Mouse (Mus musculus) left cerebral cortex, postnatal 25 days (tissue): ENCODE results near the gene Cnn3. TPM values are rescaled to one million over a fixed set of nuclear protein-coding genes. Genes with fewer than 3 reads are reported as not detected.
A peak's percentile ranks its signal among the peaks of the same experiment; 100 is the strongest.

ENCODE experiments used
- DNase-seq, 2 experiments: peaks; one replicate each; pipeline ENCODE4 v3.0.0; 2022; ENCODE audit warnings: low spot score in 2 of 2, mixed read lengths in 1 of 2
- intact Hi-C: fragments of 180-260 bp; cut with DNase I; formaldehyde crosslinking; loops from one replicate; pipeline ENCODE4 v1.15.1; 2025
- total RNA-seq, 2 experiments: library from RNA; stranded (reverse); gene quantifications; 2 replicates each; pipeline ENCODE4 v1.2.3; 2021

Cnn3 gene
- total RNA-seq, 2 experiments from 2014 or later, result 66.1 to 66.7 TPM

GRCm38 (mm10) chr3:121417379-121418250 lies 8.7 kb upstream of the Cnn3 start:
- intact Hi-C loops, result no loop called here
- no peak for DNase-seq

DNA sequence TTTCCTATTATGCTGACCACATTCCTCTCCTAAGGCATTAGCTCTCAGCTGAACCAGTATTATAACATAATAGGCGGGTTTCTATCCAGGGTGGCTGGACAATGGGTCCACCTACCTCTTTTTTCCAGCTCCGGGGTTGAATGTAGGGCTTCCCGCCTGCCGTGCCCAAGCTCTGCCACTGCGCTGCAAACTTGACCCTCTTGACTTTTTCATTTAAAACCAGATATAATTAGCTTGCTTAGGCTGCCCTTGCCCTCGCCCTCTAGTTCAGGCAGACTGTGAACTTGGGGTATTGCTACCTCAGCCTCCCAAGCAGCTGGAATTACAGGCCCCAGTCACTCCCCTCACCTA lies 8.1 kb upstream of the Cnn3 start:
- intact Hi-C loops, result no loop called here
- no peak for DNase-seq

- intact Hi-C loops, result no loop called here
- DNase-seq, result no peak
Observed at GRCm38 (mm10) chr3:121418850-121419435, 7.4 kb upstream of the Cnn3 start.

GRCm38 (mm10) chr3:121422405-121422804 lies 3.9 kb upstream of the Cnn3 start:
- intact Hi-C loops, result no loop called here
- DNase-seq, result no peak

- intact Hi-C loops, result loop anchor here (2.0 to 5.0 kb wide), 3 partner anchors 70 to 116 kb away; no protein-coding TSS in a partner anchor
- DNase-seq, result peak; percentile 58 to 61
Observed at GRCm38 (mm10) chr3:121426621-121427519, 573 bp downstream of the Cnn3 start.

DNA sequence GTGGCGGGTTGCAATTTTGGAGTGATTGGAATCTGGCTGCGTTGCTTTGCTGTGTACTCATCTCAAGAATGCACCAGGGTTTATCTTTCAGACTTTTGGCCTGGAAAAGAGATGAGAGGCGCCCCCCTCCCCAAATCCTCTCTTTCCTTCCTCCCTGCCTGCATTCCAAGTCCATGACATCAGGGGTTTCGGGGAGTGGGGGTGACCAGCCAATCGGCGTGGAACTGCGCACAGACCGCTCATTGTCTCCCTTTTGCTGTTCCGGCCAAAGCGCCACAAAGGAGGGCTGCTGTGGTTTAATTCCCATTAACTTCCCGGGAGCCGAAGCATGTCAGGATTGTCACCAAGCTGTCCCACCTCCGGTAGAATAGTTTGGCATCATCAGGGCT lies 1.2 kb downstream of the Cnn3 start:
- DNase-seq, result peak; percentile 40 to 49
- intact Hi-C loops, result loop anchor here (2.0 to 5.0 kb wide), 3 partner anchors 70 to 117 kb away; no protein-coding TSS in a partner anchor

- intact Hi-C loops, result loop anchor here (5.0 kb wide), 1 partner anchor 71 kb away; no protein-coding TSS in a partner anchor
- DNase-seq, result peak; percentile 11 to 32
Observed at GRCm38 (mm10) chr3:121428230-121428629, 1.9 kb downstream of the Cnn3 start.

- intact Hi-C loops, result loop anchor here (5.0 kb wide), 1 partner anchor 71 kb away; no protein-coding TSS in a partner anchor
- no peak for DNase-seq
Observed at GRCm38 (mm10) chr3:121428696-121429259, 2.5 kb downstream of the Cnn3 start.

DNA sequence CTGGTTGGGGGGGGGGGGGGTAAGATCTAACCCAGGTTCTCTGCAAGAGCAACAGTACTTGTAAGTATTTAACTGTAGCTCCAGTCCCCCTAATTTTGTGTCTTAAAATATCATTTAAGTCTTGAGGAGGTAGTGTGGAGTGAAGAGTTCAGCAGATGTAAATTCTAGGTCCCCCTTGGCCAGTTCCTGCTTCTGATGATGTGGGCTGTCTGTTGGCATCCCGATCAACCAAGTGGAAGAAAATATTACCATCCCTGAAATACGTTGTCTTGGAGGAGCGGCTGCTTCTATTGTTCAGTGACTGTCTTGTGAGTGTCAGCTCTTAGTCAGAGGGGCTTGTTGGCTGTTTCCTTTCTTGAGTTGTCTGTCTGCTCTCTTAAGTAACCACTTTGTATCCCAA lies 3.2 kb downstream of the Cnn3 start:
- intact Hi-C loops, result loop anchor here (5.0 kb wide), 1 partner anchor 72 kb away; no protein-coding TSS in a partner anchor
- no peak for DNase-seq

DNA sequence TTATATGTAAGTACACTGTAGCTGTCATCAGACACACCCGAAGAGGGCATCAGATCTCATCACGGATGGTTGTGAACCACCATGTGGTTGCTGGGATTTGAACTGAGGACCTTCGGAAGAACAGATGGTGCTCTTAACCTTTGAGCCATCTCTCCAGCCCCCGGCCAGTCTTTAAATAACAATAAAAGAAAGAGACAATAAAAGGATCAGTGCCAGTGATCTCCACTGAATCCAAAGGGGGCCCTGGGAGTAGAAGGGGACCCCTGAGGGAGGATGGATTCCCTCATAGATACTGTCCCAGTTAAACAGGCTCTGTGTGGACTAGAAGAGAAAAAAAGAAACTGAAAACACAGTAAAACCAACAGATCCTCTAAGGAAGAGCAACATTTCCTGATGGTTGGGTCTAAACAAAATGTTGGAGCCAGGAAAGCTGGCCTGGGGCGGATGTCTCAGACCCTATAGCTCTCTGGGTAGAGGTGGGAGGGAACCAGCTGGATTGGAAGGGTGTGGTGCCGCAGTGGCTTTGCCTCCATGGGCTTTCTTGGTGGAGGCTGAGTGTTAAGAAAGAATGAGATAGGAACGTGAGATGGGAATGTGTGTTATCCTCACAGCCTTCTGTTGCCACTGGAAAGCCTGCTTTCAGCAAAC lies 4.1 kb downstream of the Cnn3 start:
- DNase-seq, result no peak
- intact Hi-C loops, result no loop called here

- DNase-seq, result no peak
- intact Hi-C loops, result no loop called here
Observed at GRCm38 (mm10) chr3:121433359-121433758, 7.1 kb downstream of the Cnn3 start.

- DNase-seq, result no peak
Observed at GRCm38 (mm10) chr3:121433968-121434533, 7.8 kb downstream of the Cnn3 start.

DNA sequence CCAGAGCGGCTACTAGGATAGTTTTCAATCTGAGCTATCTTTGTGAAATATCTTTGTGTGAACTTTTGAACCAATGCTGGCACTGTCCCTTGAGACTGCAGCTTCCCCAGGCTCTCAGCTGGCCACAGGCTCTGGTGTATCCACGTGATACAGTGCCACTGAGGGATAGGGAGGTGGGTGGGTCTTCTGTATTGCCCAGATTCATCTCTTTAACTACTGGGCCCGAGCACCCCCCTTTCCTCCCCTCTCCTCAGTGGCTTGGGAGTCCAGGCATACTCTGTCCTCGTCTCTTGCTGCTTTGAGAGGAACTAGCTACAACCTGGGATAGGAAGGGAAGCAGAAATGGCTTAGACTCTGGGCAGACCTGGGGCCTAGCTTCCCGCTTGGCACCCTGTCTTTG lies 9.0 kb downstream of the Cnn3 start:
- intact Hi-C loops, result no loop called here
- no peak for DNase-seq

More at GRCm38 (mm10) chr3:121433968-121434533, 7.8 kb downstream of the Cnn3 start:
- intact Hi-C loops, result no loop called here

- intact Hi-C loops, result no loop called here
- no peak for DNase-seq
Observed at GRCm38 (mm10) chr3:121437070-121437469, 10.8 kb downstream of the Cnn3 start.

GRCm38 (mm10) chr3:121437996-121438395 lies 11.7 kb downstream of the Cnn3 start:
- DNase-seq, result no peak
- intact Hi-C loops, result no loop called here

DNA sequence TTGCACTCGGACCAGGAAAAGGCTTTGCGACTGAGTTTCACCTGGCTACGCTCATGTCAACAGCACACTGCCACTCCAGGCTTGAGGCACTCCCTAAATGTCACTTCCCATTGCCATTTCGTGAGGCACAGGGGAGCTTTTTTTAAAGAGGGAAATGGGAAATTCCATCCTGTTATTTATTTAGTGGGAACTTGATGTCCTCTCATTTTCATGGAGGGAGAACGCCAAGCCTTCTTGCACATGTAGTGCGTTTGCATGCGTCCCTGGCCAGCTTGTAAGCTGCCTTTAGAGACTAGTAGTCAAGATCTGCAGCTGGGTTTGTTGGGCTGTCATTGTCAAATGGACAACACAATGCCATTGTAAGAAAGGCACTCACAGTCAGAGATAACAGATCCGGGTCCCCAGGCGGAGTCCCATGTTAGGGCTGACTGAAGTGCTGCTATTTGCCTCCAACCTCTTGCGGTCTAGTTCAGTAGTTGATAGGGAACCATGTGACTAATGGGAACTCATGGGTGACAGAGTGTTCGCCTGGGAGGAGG lies 13.4 kb downstream of the Cnn3 start:
- intact Hi-C loops, result no loop called here
- no peak for DNase-seq

DNA sequence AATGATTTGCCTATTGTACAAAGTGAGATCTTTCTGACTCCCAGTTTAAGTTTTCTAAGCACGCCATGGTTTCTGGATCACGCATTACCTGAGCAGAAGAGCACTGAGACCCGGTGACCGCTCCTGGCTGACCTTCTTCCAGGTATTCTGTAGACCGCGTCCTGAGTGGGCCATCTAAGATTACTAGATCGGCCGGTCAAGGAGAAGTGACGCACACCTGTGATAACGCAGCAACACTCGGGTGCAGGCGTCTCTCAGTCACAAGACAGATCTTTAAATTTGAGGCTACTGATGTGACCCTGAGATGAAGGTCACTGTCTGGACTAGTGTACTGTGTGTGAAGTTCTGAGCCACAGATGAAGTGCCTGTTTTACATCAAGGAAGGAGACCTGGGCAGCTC lies 15.2 kb downstream of the Cnn3 start:
- no peak for DNase-seq
- intact Hi-C loops, result no loop called here

DNA sequence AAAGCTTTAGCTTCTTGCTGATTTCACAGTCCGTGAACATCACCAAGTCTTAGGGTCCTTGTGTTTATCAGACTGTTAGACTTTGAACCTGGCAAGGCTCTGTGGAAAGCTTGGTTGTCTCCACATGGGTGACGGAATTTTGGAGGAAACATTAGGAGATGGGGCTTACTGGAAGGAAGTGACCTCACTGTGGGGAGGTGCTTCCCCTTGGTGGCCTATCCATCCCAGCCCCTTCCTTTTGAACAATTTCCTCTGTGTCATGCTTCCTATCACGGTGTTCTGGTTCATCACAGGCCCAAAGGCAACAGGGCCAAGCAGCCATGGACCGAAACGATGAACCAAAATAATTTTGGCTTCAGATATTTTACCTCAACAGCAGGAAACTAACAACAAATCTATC lies 16.0 kb downstream of the Cnn3 start:
- intact Hi-C loops, result no loop called here

DNA sequence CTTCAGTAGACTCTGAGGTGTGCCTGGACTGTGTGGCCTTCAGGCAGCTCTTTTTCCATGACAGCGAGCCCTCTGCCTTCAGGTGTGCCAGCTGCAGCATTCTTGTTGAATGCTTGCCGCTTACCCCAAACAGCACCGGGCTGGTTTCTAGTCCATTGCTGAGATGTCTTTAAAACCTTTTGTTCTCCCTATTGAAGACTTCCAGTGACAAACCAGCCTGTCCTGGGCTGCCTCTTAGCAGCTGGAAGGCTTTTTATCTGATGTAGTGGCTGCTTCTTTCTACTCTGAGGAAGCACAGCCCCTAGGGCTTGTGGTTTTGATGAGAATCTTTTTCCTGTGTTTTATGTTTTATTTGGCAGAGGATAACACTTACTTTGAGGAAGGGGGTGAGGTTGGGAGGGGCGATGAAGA lies 17.6 kb downstream of the Cnn3 start:
- DNase-seq, result no peak
- intact Hi-C loops, result no loop called here

More for the DNA sequence above, 16.0 kb downstream of the Cnn3 start:
- DNase-seq, result no peak
